Mouse (Mus musculus) liver, adult 2 months (tissue): Measurements from ENCODE around the gene Lamb2. TPM values are rescaled to one million over a fixed set of nuclear protein-coding genes. Genes with fewer than 3 reads are reported as not detected.

Experiments used
- DNase-seq: peaks from one replicate; pipeline ENCODE4 v3.0.0-alpha.2; 2011; ENCODE audit warnings: low read depth, low spot score; ENCODE audit errors: extremely low read depth
- H3K27ac ChIP-seq: fragments of 200-500 bp; replicated peaks from 2 replicates; pipeline ENCODE4 v1.5.1; 2012; ENCODE audit warnings: low read depth, mild to moderate bottlenecking, control low read depth, inconsistent platforms, low read length; ENCODE audit not compliant: insufficient read depth
- H3K27me3 ChIP-seq: fragments of 200-500 bp; 2 replicates; pipeline ENCODE4 v1.6.1; 2012; ENCODE audit warnings: mild to moderate bottlenecking, moderate library complexity, low read length, inconsistent platforms; ENCODE audit not compliant: control insufficient read depth, insufficient read depth
- H3K36me3 ChIP-seq: fragments of 200-500 bp; 2 replicates; pipeline ENCODE4 v1.6.1; 2012; ENCODE audit warnings: low read length, inconsistent platforms; ENCODE audit not compliant: control insufficient read depth, insufficient read depth
- H3K4me1 ChIP-seq: fragments of 200-500 bp; 2 replicates; pipeline ENCODE4 v1.6.1; 2011; ENCODE audit warnings: low read length; ENCODE audit not compliant: control insufficient read depth, insufficient read depth
- H3K4me3 ChIP-seq: fragments of 200-500 bp; 2 replicates; pipeline ENCODE4 v1.5.1; 2011; ENCODE audit warnings: low read depth, mild to moderate bottlenecking, control low read depth, low read length, moderate library complexity; ENCODE audit not compliant: insufficient read depth
- H3K79me2 ChIP-seq: fragments of 200-500 bp; 2 replicates; pipeline ENCODE4 v1.6.1; 2012; ENCODE audit warnings: inconsistent platforms, mild to moderate bottlenecking, low read length, moderate library complexity; ENCODE audit not compliant: control insufficient read depth, insufficient read depth
- H3K9ac ChIP-seq: fragments of 200-500 bp; 2 replicates; pipeline ENCODE4 v1.6.1; 2012; ENCODE audit warnings: low read depth, mild to moderate bottlenecking, control low read depth, inconsistent platforms, low read length
- CTCF ChIP-seq: fragments of 200-500 bp; IDR thresholded peaks from 2 replicates; pipeline ENCODE4 v1.5.1; 2011; ENCODE audit warnings: low read depth, low read length, control low read depth
- POLR2A ChIP-seq: fragments of 200-500 bp; IDR thresholded peaks from 2 replicates; pipeline ENCODE4 v1.6.1; 2011; ENCODE audit warnings: low read length, control low read depth; ENCODE audit not compliant: insufficient read depth; ENCODE audit errors: extremely low read depth
- WGBS: fragments of 180-500 bp; shearing (Covaris S2); methylation state at CpG from one replicate; pipeline ENCODE4 v1.1.7; 2018; 5-methylcytosine and 5-hydroxymethylcytosine counted together
- polyA plus RNA-seq: library from polyadenylated mRNA; depleted of rRNA; stranded (reverse); fragments of >200 nt; gene quantifications from 2 replicates; pipeline ENCODE4 v1.2.3, GENCODE M21; 2012
- total RNA-seq: library from RNA; depleted of rRNA; stranded (reverse); fragments of >200 nt; gene quantifications from 2 replicates; pipeline ENCODE4 v1.2.3, GENCODE M21; 2014

The Lamb2 gene
- total and polyA plus RNA-seq, 2 experiments: 4.8 to 5.0 TPM

- DNase-seq: no peak
- 36% methylated on average over 11 of the region's 11 CpGs for WGBS
- Histone ChIP-seq H3K79me2 (no peaks in the 10 kb centered on the region), H3K36me3 (no peaks in the 10 kb centered on the region), H3K4me1 (no peaks in the 10 kb centered on the region), H3K9ac (no peak overlapping the region), H3K4me3 (no peak overlapping the region), H3K27ac (no peak overlapping the region), H3K27me3 (no peaks in the 10 kb centered on the region)
- TF ChIP-seq CTCF (no peak), POLR2A (no peak)
Observed at GRCm38 (mm10) chr9:108479241-108479640, 295 bp upstream of the Lamb2 start.

- Histone ChIP-seq H3K4me1 (no peaks in the 10 kb centered on the region), H3K36me3 (no peaks in the 10 kb centered on the region), H3K27ac (no peak overlapping the region), H3K27me3 (no peaks in the 10 kb centered on the region), H3K79me2 (no peaks in the 10 kb centered on the region), H3K4me3 (no peak overlapping the region), H3K9ac (no peak overlapping the region)
- TF ChIP-seq POLR2A (no peak), CTCF (no peak)
- DNase-seq: no peak
- 94% methylated on average over 28 of the region's 28 CpGs for WGBS
Observed at GRCm38 (mm10) chr9:108480813-108481519, 1.4 kb downstream of the Lamb2 start.

GRCm38 (mm10) chr9:108481520-108482210 is 2.1 kb downstream of the Lamb2 start:
- Histone ChIP-seq H3K4me3 (no peak overlapping the region), H3K27ac (no peak overlapping the region), H3K9ac (no peak overlapping the region), H3K27me3 (no peaks in the 10 kb centered on the region), H3K36me3 (no peaks in the 10 kb centered on the region), H3K79me2 (no peaks in the 10 kb centered on the region), H3K4me1 (no peaks in the 10 kb centered on the region)
- DNase-seq: no peak
- 94% methylated on average over 19 of the region's 19 CpGs for WGBS
- TF ChIP-seq POLR2A (no peak), CTCF (no peak)

GRCm38 (mm10) chr9:108483051-108483790 is 3.7 kb downstream of the Lamb2 start:
- H3K27me3 ChIP-seq: no peaks in the 10 kb centered on the region
- TF ChIP-seq CTCF (no peak), POLR2A (no peak)
- WGBS: 95% methylated on average over 18 of the region's 18 CpGs
- H3K9ac ChIP-seq: no peak overlapping the region
- no peaks in the 10 kb centered on the region for H3K36me3 ChIP-seq
- DNase-seq: no peak
- no peaks in the 10 kb centered on the region for H3K79me2 ChIP-seq
- no peaks in the 10 kb centered on the region for H3K4me1 ChIP-seq
- no peak overlapping the region for H3K27ac ChIP-seq
- H3K4me3 ChIP-seq: no peak overlapping the region

- TF ChIP-seq CTCF (no peak), POLR2A (no peak)
- H3K36me3 ChIP-seq: no peaks in the 10 kb centered on the region
Observed at GRCm38 (mm10) chr9:108484021-108484420, 4.5 kb downstream of the Lamb2 start.

More at GRCm38 (mm10) chr9:108484021-108484420, 4.5 kb downstream of the Lamb2 start:
- no peaks in the 10 kb centered on the region for H3K4me1 ChIP-seq
- H3K27ac ChIP-seq: no peak overlapping the region
- no peak overlapping the region for H3K9ac ChIP-seq
- 96% methylated on average over 15 of the region's 15 CpGs for WGBS
- no peaks in the 10 kb centered on the region for H3K27me3 ChIP-seq
- no peak for DNase-seq
- no peak overlapping the region for H3K4me3 ChIP-seq
- no peaks in the 10 kb centered on the region for H3K79me2 ChIP-seq
